Mouse (Mus musculus): ENCODE measurements at regions not wholly inside any gene's neighbourhood (a gene's known extent, or its start where the extent isn't known, plus 50 kb on each side); places are given as distances from the start of the nearest gene placed in this dataset.

DNA sequence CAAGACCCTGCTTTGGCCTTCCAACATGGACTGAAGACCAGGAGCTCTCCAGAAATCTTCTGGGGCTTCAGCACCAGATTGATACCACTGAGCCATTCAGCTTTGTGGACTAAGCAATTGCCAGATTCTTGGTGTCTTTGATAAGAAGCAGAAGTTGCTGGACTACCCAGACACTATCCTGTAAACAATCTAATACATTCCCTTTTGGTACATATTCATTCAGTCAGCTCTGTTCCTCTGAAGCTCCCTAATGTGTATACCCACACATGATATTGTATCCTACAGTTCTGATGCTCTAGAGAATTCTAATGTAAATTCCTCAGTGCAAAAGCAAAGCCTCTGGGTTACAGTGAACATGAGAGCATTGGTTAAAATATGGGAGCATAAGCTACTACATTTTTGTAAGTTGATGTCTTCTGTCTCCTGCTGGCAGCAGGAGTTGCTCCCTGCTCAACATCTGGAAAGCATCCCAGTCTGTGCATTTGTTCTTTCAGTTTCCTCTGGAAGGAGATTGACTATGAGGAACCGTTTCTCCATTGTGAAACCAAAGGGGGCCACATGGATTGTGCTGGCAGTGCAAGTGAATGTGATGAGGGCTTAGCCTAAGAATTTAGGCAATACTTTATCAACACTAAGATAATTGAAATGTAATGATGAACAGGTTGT, 234.5 kb downstream of the Mospd2 start:
- Histone ChIP-seq H3K79me2 (replicated peaks; ENCODE audit: control insufficient read depth, insufficient read depth, low read length) (no peaks in the 10 kb centered on the region), H3K9ac (ENCODE audit: low read depth, low read length) (no peak overlapping the region), H3K27ac (no peak overlapping the region), H3K36me3 (ENCODE audit: control insufficient read depth, insufficient read depth, low read length) (no peaks in the 10 kb centered on the region), H3K27me3 (ENCODE audit: control insufficient read depth, insufficient read depth, low read length) (no peaks in the 10 kb centered on the region), H3K4me3 (no peak overlapping the region), H3K4me1 (ENCODE audit: control insufficient read depth, insufficient read depth, low read length) (no peaks in the 10 kb centered on the region)
- 26% methylated on average over 1 of the region's 1 CpGs for WGBS
- DNase-seq = no peak
- TF ChIP-seq EP300 (IDR thresholded peaks at IDR 0.05; ENCODE audit: insufficient read depth, low read depth, low read length) = no peak
- no peak for TF ChIP-seq CTCF (IDR thresholded peaks at IDR 0.05)
- intact Hi-C loops (cut with DNase I) = no loop called here
